Mouse (Mus musculus): ENCODE results near the gene Exoc3l.

- TF ChIP-seq CTCF (IDR thresholded peaks at IDR 0.05; ENCODE audit: low read depth, low read length), result no peak
- no peak for TF ChIP-seq GATA1 (IDR thresholded peaks at IDR 0.05; ENCODE audit: borderline replicate concordance, low read length)
Measured at GRCm38 (mm10) chr8:105254966-105255350, 40.9 kb downstream of the Exoc3l start, which contains the start of gene B3gnt9.
